Mouse (Mus musculus): ENCODE measurements around the gene Mms22l. TPM values are rescaled to one million over a fixed set of nuclear protein-coding genes. Genes with fewer than 3 reads are reported as not detected.
A peak's percentile ranks its signal among the peaks of the same experiment; 100 is the strongest.

Mms22l gene
- polyA plus RNA-seq, 1 experiment: 1.0 TPM

DNA sequence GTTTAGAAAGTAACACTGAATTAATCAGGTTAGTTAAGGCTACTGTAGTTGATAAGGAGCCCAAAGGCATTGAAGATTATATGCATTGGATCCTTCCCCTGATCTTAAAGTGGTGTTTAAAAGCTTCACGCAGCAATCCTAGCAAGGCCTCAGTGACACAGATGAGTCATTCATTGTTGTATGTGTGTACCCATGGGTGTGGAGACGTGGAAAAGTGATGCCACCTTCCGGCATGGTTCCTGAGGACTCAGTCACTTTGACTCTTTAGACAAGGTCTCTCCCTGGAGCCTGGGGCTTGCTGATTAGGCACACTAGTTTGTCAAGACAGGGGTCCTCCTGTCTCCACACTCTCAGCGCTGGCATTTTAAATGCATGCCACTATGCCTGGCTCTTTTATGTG is 60.9 kb downstream of the Mms22l start:
- DNase-seq: no peak
- TF ChIP-seq CTCF (IDR thresholded peaks at IDR 0.05; ENCODE audit: borderline replicate concordance, insufficient read depth, low read depth, low read length): no peak
- TF ChIP-seq POLR2A (IDR thresholded peaks at IDR 0.05; ENCODE audit: borderline replicate concordance, insufficient read depth, low read length): no peak
- H3K4me3 ChIP-seq (replicated peaks; ENCODE audit: insufficient read depth, low read depth, low read length): no peak overlapping the region
- no peaks in the 10 kb centered on the region for H3K27me3 ChIP-seq (ENCODE audit: control insufficient read depth, insufficient read depth, low read length)
- no peaks in the 10 kb centered on the region for H3K4me1 ChIP-seq (ENCODE audit: control insufficient read depth, insufficient read depth, low read length)
- H3K27ac ChIP-seq (ENCODE audit: insufficient read depth, low read length): no peak overlapping the region
- WGBS: 95% methylated on average over 4 of the region's 4 CpGs

- WGBS: 74% methylated on average over 6 of the region's 6 CpGs
- H3K4me3 ChIP-seq (replicated peaks; ENCODE audit: insufficient read depth, low read depth, low read length): no peak overlapping the region
- DNase-seq: no peak
- TF ChIP-seq CTCF (IDR thresholded peaks at IDR 0.05; ENCODE audit: borderline replicate concordance, insufficient read depth, low read depth, low read length) (no peak), POLR2A (IDR thresholded peaks at IDR 0.05; ENCODE audit: borderline replicate concordance, insufficient read depth, low read length) (no peak)
- H3K4me1 ChIP-seq (ENCODE audit: control insufficient read depth, insufficient read depth, low read length): no peaks in the 10 kb centered on the region
- no peak overlapping the region for H3K27ac ChIP-seq (ENCODE audit: insufficient read depth, low read length)
- H3K27me3 ChIP-seq (ENCODE audit: control insufficient read depth, insufficient read depth, low read length): no peaks in the 10 kb centered on the region
Measured at GRCm38 (mm10) chr4:24568026-24568425, 71.8 kb downstream of the Mms22l start.

GRCm38 (mm10) chr4:24568989-24569556 is 72.8 kb downstream of the Mms22l start:
- Histone ChIP-seq H3K4me3 (replicated peaks; ENCODE audit: insufficient read depth, low read depth, low read length) (no peak overlapping the region), H3K27me3 (ENCODE audit: control insufficient read depth, insufficient read depth, low read length) (no peaks in the 10 kb centered on the region), H3K27ac (ENCODE audit: insufficient read depth, low read length) (no peak overlapping the region), H3K4me1 (ENCODE audit: control insufficient read depth, insufficient read depth, low read length) (no peaks in the 10 kb centered on the region)
- no peak for TF ChIP-seq POLR2A (IDR thresholded peaks at IDR 0.05; ENCODE audit: borderline replicate concordance, insufficient read depth, low read length)
- no peak for TF ChIP-seq CTCF (IDR thresholded peaks at IDR 0.05; ENCODE audit: borderline replicate concordance, insufficient read depth, low read depth, low read length)
- no peak for DNase-seq
- 73% methylated on average over 7 of the region's 7 CpGs for WGBS

DNA sequence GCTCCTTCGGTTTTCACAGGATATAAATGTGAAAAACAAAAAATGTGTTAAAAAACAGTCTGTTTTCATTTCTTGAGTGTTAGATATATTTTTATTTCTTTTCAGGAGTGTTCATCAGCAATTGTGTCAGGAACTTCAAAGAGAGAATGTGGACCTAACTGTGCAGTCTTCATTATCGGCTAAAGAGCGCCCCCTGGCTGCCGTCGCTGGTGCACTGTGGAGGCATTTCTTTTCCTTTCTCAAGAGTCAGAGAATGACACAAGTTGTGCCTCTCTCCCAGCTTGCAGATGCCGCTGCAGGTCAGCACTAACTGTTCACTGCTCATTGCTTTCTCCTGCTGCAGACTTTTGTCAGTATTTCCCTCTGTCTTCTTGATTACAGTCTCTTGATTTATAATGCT is 78.0 kb downstream of the Mms22l start:
- H3K4me3 ChIP-seq (replicated peaks; ENCODE audit: insufficient read depth, low read depth, low read length): no peak overlapping the region
- TF ChIP-seq POLR2A (IDR thresholded peaks at IDR 0.05; ENCODE audit: borderline replicate concordance, insufficient read depth, low read length) (no peak), CTCF (IDR thresholded peaks at IDR 0.05; ENCODE audit: borderline replicate concordance, insufficient read depth, low read depth, low read length) (peak; percentile 86)
- WGBS: 14% methylated on average over 6 of the region's 6 CpGs
- no peaks in the 10 kb centered on the region for H3K4me1 ChIP-seq (ENCODE audit: control insufficient read depth, insufficient read depth, low read length)
- DNase-seq: peak; percentile 55 to 75
- H3K27me3 ChIP-seq (ENCODE audit: control insufficient read depth, insufficient read depth, low read length): no peaks in the 10 kb centered on the region
- no peak overlapping the region for H3K27ac ChIP-seq (ENCODE audit: insufficient read depth, low read length)

GRCm38 (mm10) chr4:24577594-24577993 is 81.3 kb downstream of the Mms22l start:
- no peak for DNase-seq
- Histone ChIP-seq H3K27ac (ENCODE audit: insufficient read depth, low read length) (no peak overlapping the region), H3K27me3 (ENCODE audit: control insufficient read depth, insufficient read depth, low read length) (no peaks in the 10 kb centered on the region), H3K4me1 (ENCODE audit: control insufficient read depth, insufficient read depth, low read length) (no peaks in the 10 kb centered on the region), H3K4me3 (replicated peaks; ENCODE audit: insufficient read depth, low read depth, low read length) (no peak overlapping the region)
- WGBS: 98% methylated on average over 5 of the region's 5 CpGs
- no peak for TF ChIP-seq POLR2A (IDR thresholded peaks at IDR 0.05; ENCODE audit: borderline replicate concordance, insufficient read depth, low read length)
- no peak for TF ChIP-seq CTCF (IDR thresholded peaks at IDR 0.05; ENCODE audit: borderline replicate concordance, insufficient read depth, low read depth, low read length)

DNA sequence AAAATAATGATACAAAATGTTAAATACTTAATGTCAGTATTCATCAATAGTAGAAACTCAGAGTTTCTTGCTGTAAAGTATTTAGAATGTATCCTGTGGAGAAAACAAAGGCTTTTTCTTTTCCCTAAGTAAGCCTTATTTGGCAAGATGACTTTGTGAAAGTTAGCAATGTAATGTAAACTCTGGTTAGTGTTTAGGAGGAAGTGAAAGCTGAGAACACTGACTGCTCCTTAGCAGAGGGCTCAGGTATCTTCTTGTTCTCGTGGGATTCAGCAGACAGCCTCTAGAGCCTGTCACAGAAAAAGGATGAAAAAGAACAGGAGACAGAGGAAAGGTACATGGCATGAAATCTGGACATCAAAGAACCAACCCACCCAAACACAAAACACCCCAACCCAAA is 86.0 kb downstream of the Mms22l start:
- Histone ChIP-seq H3K4me1 (ENCODE audit: control insufficient read depth, insufficient read depth, low read length) (no peaks in the 10 kb centered on the region), H3K27me3 (ENCODE audit: control insufficient read depth, insufficient read depth, low read length) (no peaks in the 10 kb centered on the region), H3K4me3 (replicated peaks; ENCODE audit: insufficient read depth, low read depth, low read length) (no peak overlapping the region), H3K27ac (ENCODE audit: insufficient read depth, low read length) (no peak overlapping the region)
- no peak for DNase-seq
- TF ChIP-seq POLR2A (IDR thresholded peaks at IDR 0.05; ENCODE audit: borderline replicate concordance, insufficient read depth, low read length): no peak
- no peak for TF ChIP-seq CTCF (IDR thresholded peaks at IDR 0.05; ENCODE audit: borderline replicate concordance, insufficient read depth, low read depth, low read length)
- WGBS: 88% methylated on average over 1 of the region's 1 CpGs

DNA sequence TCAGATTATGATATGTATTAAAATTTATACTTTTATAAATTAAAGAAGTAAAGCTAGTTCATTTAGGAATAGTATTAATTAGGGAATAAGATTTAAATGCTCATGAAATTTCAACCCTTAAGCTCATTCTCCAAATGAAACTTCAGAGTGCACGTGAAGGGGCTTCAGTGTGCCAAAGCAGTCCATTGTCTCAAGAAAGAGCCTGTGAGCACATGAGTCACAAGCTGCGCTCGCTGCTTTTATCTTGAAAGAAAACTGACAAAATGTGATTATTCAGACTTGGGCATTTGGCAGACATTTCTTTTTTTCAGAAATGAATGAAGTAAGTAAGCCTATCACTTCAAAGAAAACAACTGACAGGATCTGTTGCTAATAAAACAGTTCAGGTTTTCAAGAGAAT is 87.7 kb downstream of the Mms22l start:
- TF ChIP-seq POLR2A (IDR thresholded peaks at IDR 0.05; ENCODE audit: borderline replicate concordance, insufficient read depth, low read length) (no peak), CTCF (IDR thresholded peaks at IDR 0.05; ENCODE audit: borderline replicate concordance, insufficient read depth, low read depth, low read length) (no peak)
- WGBS: 79% methylated on average over 3 of the region's 3 CpGs
- no peak overlapping the region for H3K4me3 ChIP-seq (replicated peaks; ENCODE audit: insufficient read depth, low read depth, low read length)
- no peak overlapping the region for H3K27ac ChIP-seq (ENCODE audit: insufficient read depth, low read length)
- no peaks in the 10 kb centered on the region for H3K27me3 ChIP-seq (ENCODE audit: control insufficient read depth, insufficient read depth, low read length)
- no peak for DNase-seq
- H3K4me1 ChIP-seq (ENCODE audit: control insufficient read depth, insufficient read depth, low read length): no peaks in the 10 kb centered on the region

GRCm38 (mm10) chr4:24594824-24595223 is 98.6 kb downstream of the Mms22l start:
- no peaks in the 10 kb centered on the region for H3K27me3 ChIP-seq (ENCODE audit: control insufficient read depth, insufficient read depth, low read length)
- no peak overlapping the region for H3K27ac ChIP-seq (ENCODE audit: insufficient read depth, low read length)
- H3K4me1 ChIP-seq (ENCODE audit: control insufficient read depth, insufficient read depth, low read length): no peaks in the 10 kb centered on the region
- H3K4me3 ChIP-seq (replicated peaks; ENCODE audit: insufficient read depth, low read depth, low read length): no peak overlapping the region
- TF ChIP-seq CTCF (IDR thresholded peaks at IDR 0.05; ENCODE audit: borderline replicate concordance, insufficient read depth, low read depth, low read length): no peak
- TF ChIP-seq POLR2A (IDR thresholded peaks at IDR 0.05; ENCODE audit: borderline replicate concordance, insufficient read depth, low read length): no peak
- DNase-seq: no peak
